Mouse (Mus musculus) forebrain, embryonic 12.5 days (tissue): Measurements from ENCODE around the gene Gjd3. TPM values are rescaled to one million over a fixed set of nuclear protein-coding genes. Genes with fewer than 3 reads are reported as not detected.
"Not testable (repeated sequence)": the region's sequence is repeated elsewhere in the genome, so short reads cannot be mapped to it uniquely, and the experiment has no call there.

Source experiments
- ATAC-seq: fragments of 200-750 bp; cut with Nextera tagmentation; 2 replicates; pipeline ENCODE4 v1.8.0; 2017; ENCODE audit warnings: moderate TSS enrichment; ENCODE audit not compliant: low FRiP score
- H3K27ac ChIP-seq: fragments of 300-500 bp; sonication (generic); 2 replicates; pipeline ENCODE4 v1.5.1; 2016; ENCODE audit warnings: mild to moderate bottlenecking
- H3K27me3 ChIP-seq: fragments of 300-500 bp; sonication (generic); 2 replicates; pipeline ENCODE4 v1.6.1; 2016; ENCODE audit warnings: mild to moderate bottlenecking
- H3K36me3 ChIP-seq: fragments of 300-500 bp; sonication (generic); replicated peaks from 2 replicates; pipeline ENCODE4 v1.6.1; 2016; ENCODE audit warnings: mild to moderate bottlenecking
- H3K4me1 ChIP-seq: fragments of 300-500 bp; sonication (generic); 2 replicates; pipeline ENCODE4 v1.6.1; 2016
- H3K4me2 ChIP-seq: fragments of 300-500 bp; sonication (generic); 2 replicates; pipeline ENCODE4 v1.6.1; 2016; ENCODE audit warnings: mild to moderate bottlenecking, moderate library complexity
- H3K4me3 ChIP-seq: fragments of 300-500 bp; sonication (generic); replicated peaks from 2 replicates; pipeline ENCODE4 v1.5.1; 2016; ENCODE audit warnings: mild to moderate bottlenecking
- H3K9ac ChIP-seq: fragments of 300-500 bp; sonication (generic); 2 replicates; pipeline ENCODE4 v1.6.1; 2016; ENCODE audit warnings: mild to moderate bottlenecking
- H3K9me3 ChIP-seq: fragments of 300-500 bp; sonication (generic); 2 replicates; pipeline ENCODE4 v1.6.1; 2016
- WGBS: fragments of 180-500 bp; shearing (Covaris S2); methylation state at CpG from one replicate; pipeline ENCODE4 v1.1.7; 2016; 5-methylcytosine and 5-hydroxymethylcytosine counted together
- polyA plus RNA-seq: library from polyadenylated mRNA; unstranded; fragments of >200 nt; fragmentation: Nextera tagmentation; extraction: Ambion mirVana; gene quantifications from 2 replicates; pipeline ENCODE4 v1.2.1, GENCODE M21; 2016

Gene Gjd3
- polyA plus RNA-seq, 1 experiment from 2014 or later, result 0.47 TPM

- WGBS, result 94% methylated on average over 11 of the region's 11 CpGs
- Histone ChIP-seq H3K27me3 (no peaks in the 10 kb centered on the region), H3K4me3 (no peak overlapping the region), H3K9ac (no peak overlapping the region), H3K36me3 (peaks cover 99% of the 10 kb centered on the region), H3K4me2 (no peak overlapping the region), H3K4me1 (no peaks in the 10 kb centered on the region), H3K9me3 (no peaks in the 10 kb centered on the region), H3K27ac (no peak overlapping the region)
- no peak for ATAC-seq
Measured at GRCm38 (mm10) chr11:98999243-98999642, 16.4 kb upstream of the Gjd3 start.

GRCm38 (mm10) chr11:98998776-98999175 lies 16.0 kb upstream of the Gjd3 start:
- no peaks in the 10 kb centered on the region for H3K27me3 ChIP-seq
- no peak overlapping the region for H3K9ac ChIP-seq
- peaks cover 99% of the 10 kb centered on the region for H3K36me3 ChIP-seq
- no peaks in the 10 kb centered on the region for H3K4me1 ChIP-seq
- H3K9me3 ChIP-seq, result no peaks in the 10 kb centered on the region
- H3K4me3 ChIP-seq, result no peak overlapping the region
- H3K27ac ChIP-seq, result no peak overlapping the region
- no peak overlapping the region for H3K4me2 ChIP-seq
- no peak for ATAC-seq

GRCm38 (mm10) chr11:98997659-98998058 lies 14.8 kb upstream of the Gjd3 start:
- no peak for ATAC-seq
- no peaks in the 10 kb centered on the region for H3K4me1 ChIP-seq

GRCm38 (mm10) chr11:98995987-98996386 lies 13.2 kb upstream of the Gjd3 start:
- H3K4me3 ChIP-seq, result no peak overlapping the region
- H3K27ac ChIP-seq, result no peak overlapping the region
- no peak overlapping the region for H3K9ac ChIP-seq
- ATAC-seq, result no peak
- no peaks in the 10 kb centered on the region for H3K9me3 ChIP-seq
- H3K36me3 ChIP-seq, result peaks cover 98% of the 10 kb centered on the region
- no peaks in the 10 kb centered on the region for H3K27me3 ChIP-seq
- 92% methylated on average over 7 of the region's 7 CpGs for whole genome bisulfite sequencing
- no peak overlapping the region for H3K4me2 ChIP-seq
- no peaks in the 10 kb centered on the region for H3K4me1 ChIP-seq

More at GRCm38 (mm10) chr11:98997659-98998058, 14.8 kb upstream of the Gjd3 start:
- Histone ChIP-seq H3K9me3 (no peaks in the 10 kb centered on the region), H3K4me3 (no peak overlapping the region), H3K4me2 (no peak overlapping the region), H3K27me3 (no peaks in the 10 kb centered on the region), H3K9ac (no peak overlapping the region), H3K36me3 (peaks cover 99% of the 10 kb centered on the region), H3K27ac (no peak overlapping the region)
- 95% methylated on average over 4 of the region's 4 CpGs for WGBS

GRCm38 (mm10) chr11:98990866-98991265 lies 8.1 kb upstream of the Gjd3 start:
- Histone ChIP-seq H3K36me3 (peaks cover 52% of the 10 kb centered on the region), H3K9ac (no peak overlapping the region), H3K4me2 (no peak overlapping the region), H3K4me3 (no peak overlapping the region), H3K27me3 (no peaks in the 10 kb centered on the region), H3K4me1 (no peaks in the 10 kb centered on the region), H3K9me3 (no peaks in the 10 kb centered on the region), H3K27ac (no peak overlapping the region)
- no peak for ATAC-seq
- 85% methylated on average over 6 of the region's 6 CpGs for WGBS

- not testable (repeated sequence) for H3K9ac ChIP-seq, ATAC-seq, H3K4me1 ChIP-seq, H3K27ac ChIP-seq, H3K9me3 ChIP-seq, H3K4me2 ChIP-seq, H3K4me3 ChIP-seq
- 93% methylated on average over 6 of the region's 6 CpGs for WGBS
- Histone ChIP-seq H3K27me3 (peaks cover 21% of the 10 kb centered on the region), H3K36me3 (peaks cover 26% of the 10 kb centered on the region)
Measured at GRCm38 (mm10) chr11:98988260-98988659, 5.4 kb upstream of the Gjd3 start.

- peaks cover 22% of the 10 kb centered on the region for H3K4me1 ChIP-seq
- peaks cover 47% of the 10 kb centered on the region for H3K27me3 ChIP-seq
- H3K27ac ChIP-seq, result no peak overlapping the region
- H3K36me3 ChIP-seq, result peaks cover 1% of the 10 kb centered on the region; the same call in 1 of the 2 replicates
- H3K4me2 ChIP-seq, result no peak overlapping the region
- no peaks in the 10 kb centered on the region for H3K9me3 ChIP-seq
- ATAC-seq, result no peak
- H3K9ac ChIP-seq, result no peak overlapping the region
- no peak overlapping the region for H3K4me3 ChIP-seq
- 96% methylated on average over 7 of the region's 7 CpGs for WGBS
Measured at GRCm38 (mm10) chr11:98985542-98985941, 2.7 kb upstream of the Gjd3 start.

GRCm38 (mm10) chr11:98983551-98983950 lies 735 bp upstream of the Gjd3 start:
- no peak overlapping the region for H3K4me2 ChIP-seq
- H3K27ac ChIP-seq, result no peak overlapping the region
- no peaks in the 10 kb centered on the region for H3K9me3 ChIP-seq
- H3K36me3 ChIP-seq, result no peaks in the 10 kb centered on the region
- peaks cover 22% of the 10 kb centered on the region for H3K4me1 ChIP-seq
- ATAC-seq, result no peak
- H3K4me3 ChIP-seq, result no peak overlapping the region
- peaks cover 52% of the 10 kb centered on the region for H3K27me3 ChIP-seq
- WGBS, result 51% methylated on average over 8 of the region's 8 CpGs
- H3K9ac ChIP-seq, result no peak overlapping the region

- 0% methylated on average over 94 of the region's 94 CpGs for WGBS
- Histone ChIP-seq H3K27me3 (peaks cover 52% of the 10 kb centered on the region), H3K9me3 (no peaks in the 10 kb centered on the region), H3K9ac (peak overlapping the region; percentile 59), H3K27ac (peak overlapping the region; percentile 83), H3K36me3 (no peaks in the 10 kb centered on the region), H3K4me1 (peaks cover 22% of the 10 kb centered on the region), H3K4me3 (peak overlapping the region; percentile 56), H3K4me2 (peak overlapping the region; percentile 89)
- peak; percentile 81 for ATAC-seq
Measured at GRCm38 (mm10) chr11:98981997-98982772, 631 bp downstream of the Gjd3 start.

GRCm38 (mm10) chr11:98981289-98981996 lies 1.4 kb downstream of the Gjd3 start:
- H3K27ac ChIP-seq, result peak overlapping the region; percentile 83
- H3K4me2 ChIP-seq, result peak overlapping the region; percentile 89
- 35% methylated on average over 20 of the region's 20 CpGs for WGBS
- peak overlapping the region; percentile 59 for H3K9ac ChIP-seq
- H3K4me3 ChIP-seq, result peak overlapping the region; percentile 56
- peaks cover 22% of the 10 kb centered on the region for H3K4me1 ChIP-seq
- H3K27me3 ChIP-seq, result peaks cover 52% of the 10 kb centered on the region
- peak; percentile 33 for ATAC-seq
- no peaks in the 10 kb centered on the region for H3K9me3 ChIP-seq
- H3K36me3 ChIP-seq, result no peaks in the 10 kb centered on the region

- Histone ChIP-seq H3K4me2 (no peak overlapping the region), H3K27ac (no peak overlapping the region), H3K36me3 (no peaks in the 10 kb centered on the region), H3K9ac (no peak overlapping the region), H3K4me3 (no peak overlapping the region), H3K4me1 (peaks cover 22% of the 10 kb centered on the region), H3K27me3 (peaks cover 41% of the 10 kb centered on the region), H3K9me3 (no peaks in the 10 kb centered on the region)
- WGBS, result 85% methylated on average over 4 of the region's 5 CpGs
- no peak for ATAC-seq
Measured at GRCm38 (mm10) chr11:98979356-98979755, 3.5 kb downstream of the Gjd3 start.

GRCm38 (mm10) chr11:98978526-98979148 lies 4.2 kb downstream of the Gjd3 start:
- peaks cover 22% of the 10 kb centered on the region for H3K4me1 ChIP-seq
- H3K4me3 ChIP-seq, result no peak overlapping the region
- H3K27me3 ChIP-seq, result peaks cover 34% of the 10 kb centered on the region
- H3K36me3 ChIP-seq, result peaks cover 2% of the 10 kb centered on the region; the same call in 1 of the 2 replicates
- ATAC-seq, result no peak
- no peak overlapping the region for H3K4me2 ChIP-seq
- H3K27ac ChIP-seq, result no peak overlapping the region
- no peaks in the 10 kb centered on the region for H3K9me3 ChIP-seq
- H3K9ac ChIP-seq, result no peak overlapping the region
- WGBS, result 71% methylated on average over 15 of the region's 15 CpGs
